Mouse (Mus musculus) hindbrain, embryonic 14.5 days (tissue): ENCODE measurements around the gene Hdac11. TPM values are rescaled to one million over a fixed set of nuclear protein-coding genes. Genes with fewer than 3 reads are reported as not detected.

ENCODE experiments used
- ATAC-seq: fragments of 200-750 bp; cut with Nextera tagmentation; 2 replicates; pipeline ENCODE4 v1.8.0; 2017; ENCODE audit warnings: moderate number of reproducible peaks, mild to moderate bottlenecking, moderate TSS enrichment, moderate library complexity; ENCODE audit not compliant: low FRiP score
- DNase-seq: peaks from one replicate; pipeline ENCODE4 v3.0.0-alpha.2; 2015; ENCODE audit warnings: low spot score
- H3K27ac ChIP-seq: fragments of 300-500 bp; sonication (generic); 2 replicates; pipeline ENCODE4 v1.5.1; 2014; ENCODE audit warnings: mild to moderate bottlenecking, moderate library complexity
- H3K27me3 ChIP-seq: fragments of 300-500 bp; sonication (generic); 2 replicates; pipeline ENCODE4 v1.6.1; 2014; ENCODE audit warnings: mild to moderate bottlenecking, low read length, mixed read lengths; ENCODE audit not compliant: control insufficient read depth, insufficient read depth
- H3K36me3 ChIP-seq: fragments of 300-500 bp; sonication (generic); replicated peaks from 2 replicates; pipeline ENCODE4 v1.6.1; 2014; ENCODE audit not compliant: control insufficient read depth, insufficient read depth
- H3K4me1 ChIP-seq: fragments of 300-500 bp; sonication (generic); replicated peaks from 2 replicates; pipeline ENCODE4 v1.6.1; 2014; ENCODE audit warnings: antibody characterized with exemption, low read length, mixed read lengths; ENCODE audit not compliant: control insufficient read depth, insufficient read depth
- H3K4me2 ChIP-seq: fragments of 300-500 bp; sonication (generic); replicated peaks from 2 replicates; pipeline ENCODE4 v1.6.1; 2014; ENCODE audit warnings: mild to moderate bottlenecking, moderate library complexity
- H3K4me3 ChIP-seq: fragments of 300-500 bp; sonication (generic); replicated peaks from 2 replicates; pipeline ENCODE4 v1.5.1; 2014; ENCODE audit warnings: mild to moderate bottlenecking, low read length
- H3K9ac ChIP-seq: fragments of 300-500 bp; sonication (generic); 2 replicates; pipeline ENCODE4 v1.6.1; 2014
- H3K9me3 ChIP-seq: fragments of 300-500 bp; sonication (generic); 2 replicates; pipeline ENCODE4 v1.6.1; 2016; ENCODE audit warnings: low read length; ENCODE audit not compliant: control insufficient read depth
- WGBS: fragments of 180-500 bp; shearing (Covaris S2); extraction: QIAGEN DNeasy Blood & Tissue Kit; methylation state at CpG from one replicate; pipeline ENCODE4 v1.1.7; 2014; 5-methylcytosine and 5-hydroxymethylcytosine counted together
- polyA plus RNA-seq: library from polyadenylated mRNA; unstranded; fragments of >200 nt; fragmentation: Nextera tagmentation; extraction: Ambion mirVana; gene quantifications from 2 replicates; pipeline ENCODE4 v1.2.1, GENCODE M21; 2014

Gene Hdac11
- 42.7 and 50.1 TPM in 2 replicates for polyA plus RNA-seq

DNA sequence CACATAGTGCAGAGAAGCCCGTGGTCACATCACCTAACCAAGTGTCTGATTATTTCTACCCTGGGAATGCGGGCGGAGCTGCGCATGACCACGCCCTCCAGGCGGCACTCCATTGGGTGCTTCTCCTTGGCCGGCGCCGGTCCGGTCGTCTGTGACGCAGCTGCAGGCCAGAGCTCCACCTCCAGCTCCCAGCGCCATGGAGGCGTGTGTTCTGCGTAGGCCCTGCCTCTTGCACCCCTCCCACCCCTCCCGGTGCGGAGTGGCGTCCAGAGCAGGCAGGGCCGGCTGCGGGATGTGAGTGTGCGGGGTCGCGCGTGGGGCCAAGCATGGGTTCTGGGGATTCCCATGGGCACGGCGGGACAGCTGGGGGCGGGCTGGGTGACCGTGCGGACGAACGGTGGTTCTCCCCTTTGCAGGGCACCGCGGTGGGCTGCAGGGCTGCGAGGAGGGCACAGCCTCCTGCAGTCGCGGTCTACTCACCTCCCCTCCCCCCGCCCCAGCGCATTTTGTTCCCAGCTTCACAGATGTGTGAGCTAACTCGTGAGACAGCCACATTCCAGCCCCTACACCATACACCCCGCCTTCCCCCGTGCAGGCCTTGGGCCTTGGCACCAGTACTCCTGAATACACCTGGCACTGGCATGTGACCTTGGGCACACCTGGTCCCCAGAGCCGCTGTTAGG lies at the start of gene Hdac11:
TSS of gene Hdac11 (plus strand) at position 112 of the 683 bp plus-strand sequence.
- H3K9me3 ChIP-seq: no peaks in the 10 kb centered on the region
- peak within 1 kb of the TSS; percentile 78 for H3K9ac ChIP-seq
- peak within 1 kb of the TSS; percentile 63 for H3K4me3 ChIP-seq
- ATAC-seq: peak; percentile 92
- DNase-seq: peak; percentile 84
- WGBS: under 1% methylated on average over 40 of the region's 42 CpGs
- peaks cover 77% of the 10 kb centered on the region for H3K4me1 ChIP-seq
- peak within 1 kb of the TSS; percentile 89 for H3K27ac ChIP-seq
- H3K4me2 ChIP-seq: peak within 1 kb of the TSS; percentile 95
- H3K27me3 ChIP-seq: no peaks in the 10 kb centered on the region
- H3K36me3 ChIP-seq: 0 out of 2 replicates have a peak, but pooled peaks cover 4% of the 10 kb centered on the region

GRCm38 (mm10) chr6:91108301-91108916 lies 48.1 kb upstream of the Hdac11 start:
- no peak for DNase-seq

DNA sequence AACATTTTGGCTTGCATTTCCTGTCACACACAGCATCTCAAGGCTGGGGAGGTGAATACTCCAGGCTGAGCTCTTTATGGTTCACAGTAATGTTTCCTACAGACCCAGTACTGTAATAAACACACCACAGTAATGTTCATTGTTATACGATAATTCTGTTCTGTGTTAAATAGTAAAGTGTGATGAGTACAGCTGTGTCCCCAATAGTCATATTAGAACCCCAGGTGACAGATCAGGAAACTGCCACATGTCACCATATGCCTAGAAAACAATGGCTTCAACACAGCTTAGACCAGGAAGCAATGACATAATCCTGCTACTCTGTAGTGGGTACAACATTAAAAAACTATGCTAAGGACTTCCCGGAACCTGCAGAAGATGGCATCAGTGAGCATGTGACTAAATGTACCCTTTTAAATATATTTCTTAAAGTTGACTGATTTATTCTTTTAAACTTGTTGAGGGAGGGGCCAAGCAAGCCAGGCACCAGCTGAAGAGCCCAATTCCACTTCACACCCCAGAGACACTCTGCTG lies 47.5 kb upstream of the Hdac11 start:
- no peak overlapping the region for H3K27ac ChIP-seq
- DNase-seq: no peak
- H3K9ac ChIP-seq: no peak overlapping the region
- no peak for ATAC-seq
- no peak overlapping the region for H3K4me3 ChIP-seq
- H3K4me2 ChIP-seq: no peak overlapping the region
- H3K27me3 ChIP-seq: no peaks in the 10 kb centered on the region
- WGBS: 85% methylated on average over 2 of the region's 2 CpGs
- no peaks in the 10 kb centered on the region for H3K36me3 ChIP-seq
- H3K4me1 ChIP-seq: no peaks in the 10 kb centered on the region; the same call in 1 of the 2 replicates
- no peaks in the 10 kb centered on the region for H3K9me3 ChIP-seq

More at GRCm38 (mm10) chr6:91108301-91108916, 48.1 kb upstream of the Hdac11 start:
- no peaks in the 10 kb centered on the region for H3K9me3 ChIP-seq
- no peak overlapping the region for H3K4me2 ChIP-seq
- H3K36me3 ChIP-seq: no peaks in the 10 kb centered on the region
- WGBS: 81% methylated on average over 3 of the region's 3 CpGs
- H3K27me3 ChIP-seq: no peaks in the 10 kb centered on the region
- no peak overlapping the region for H3K4me3 ChIP-seq
- ATAC-seq: no peak
- H3K9ac ChIP-seq: no peak overlapping the region
- H3K27ac ChIP-seq: no peak overlapping the region
- H3K4me1 ChIP-seq: no peaks in the 10 kb centered on the region; the same call in 1 of the 2 replicates

DNA sequence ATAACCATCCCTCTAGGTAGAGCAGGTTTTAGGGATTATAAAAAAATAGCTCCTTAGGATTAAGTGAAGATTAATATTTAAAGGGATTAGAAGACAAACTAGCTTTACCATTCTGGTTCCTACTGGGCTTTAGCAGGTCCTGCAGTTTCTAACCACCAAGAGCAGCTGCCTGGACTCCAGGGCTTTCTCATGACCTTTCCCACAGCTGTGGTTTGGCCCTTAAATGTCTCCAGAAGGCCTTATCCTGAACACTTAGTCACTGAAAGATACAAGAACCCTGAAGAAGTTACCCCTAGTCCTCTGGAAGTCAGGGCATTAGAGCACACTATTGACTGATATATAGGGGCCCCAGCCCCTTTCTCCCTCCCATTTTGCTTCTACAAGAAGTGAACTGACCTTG lies 47.0 kb upstream of the Hdac11 start:
- Histone ChIP-seq H3K9me3 (no peaks in the 10 kb centered on the region), H3K27me3 (no peaks in the 10 kb centered on the region), H3K4me3 (no peak overlapping the region), H3K27ac (no peak overlapping the region), H3K4me1 (peaks cover 2% of the 10 kb centered on the region; the same call in 1 of the 2 replicates), H3K9ac (no peak overlapping the region), H3K4me2 (no peak overlapping the region), H3K36me3 (no peaks in the 10 kb centered on the region)
- no peak for ATAC-seq
- DNase-seq: no peak

DNA sequence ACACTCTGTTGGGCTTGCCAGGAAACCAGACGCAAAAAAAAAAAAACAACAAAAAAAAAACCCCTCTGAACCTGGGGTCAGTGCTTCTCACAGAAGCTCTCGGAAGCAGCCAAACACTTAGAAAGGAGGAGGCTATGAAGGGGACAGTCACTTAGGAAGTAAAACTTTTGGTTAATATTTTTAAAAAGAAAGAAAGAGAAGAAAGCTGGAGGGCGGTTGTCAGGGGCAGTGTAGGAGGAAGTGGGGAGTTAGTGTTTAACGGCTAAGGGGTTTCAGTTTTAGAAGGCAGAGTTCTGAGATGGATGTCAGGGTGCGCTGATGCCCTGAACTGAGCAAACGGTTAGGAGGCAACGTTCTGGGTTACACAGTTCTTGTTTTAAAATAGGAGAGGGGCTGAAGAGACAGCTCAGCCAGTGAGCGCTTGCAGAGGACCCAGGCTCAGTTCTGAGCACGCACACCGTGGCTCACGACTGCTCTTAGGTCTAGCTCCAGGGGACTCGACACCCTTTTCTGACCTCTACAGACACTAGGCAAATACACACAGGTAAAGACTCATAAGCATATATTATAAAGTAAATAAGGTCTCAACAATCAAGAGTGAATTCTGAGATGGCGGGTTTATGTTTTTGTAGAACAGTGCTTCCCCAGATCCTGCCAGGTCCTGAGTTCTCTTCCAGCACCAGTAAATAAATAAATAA lies 46.0 kb upstream of the Hdac11 start:
- ATAC-seq (no peak), DNase-seq (no peak)
- Histone ChIP-seq H3K27ac (no peak overlapping the region), H3K4me2 (no peak overlapping the region), H3K4me1 (peaks cover 12% of the 10 kb centered on the region), H3K36me3 (no peaks in the 10 kb centered on the region), H3K4me3 (no peak overlapping the region), H3K27me3 (no peaks in the 10 kb centered on the region), H3K9me3 (no peaks in the 10 kb centered on the region), H3K9ac (no peak overlapping the region)
- 85% methylated on average over 13 of the region's 13 CpGs for WGBS

GRCm38 (mm10) chr6:91111141-91111953 lies 45.1 kb upstream of the Hdac11 start:
- no peak for ATAC-seq
- WGBS: 91% methylated on average over 10 of the region's 10 CpGs

GRCm38 (mm10) chr6:91111954-91112252 lies 44.6 kb upstream of the Hdac11 start:
- WGBS: 97% methylated on average over 3 of the region's 3 CpGs
- no peak overlapping the region for H3K4me3 ChIP-seq
- no peak for DNase-seq

More at GRCm38 (mm10) chr6:91111141-91111953, 45.1 kb upstream of the Hdac11 start:
- Histone ChIP-seq H3K9ac (no peak overlapping the region), H3K27ac (no peak overlapping the region), H3K9me3 (no peaks in the 10 kb centered on the region), H3K4me3 (no peak overlapping the region), H3K4me2 (no peak overlapping the region), H3K27me3 (no peaks in the 10 kb centered on the region), H3K36me3 (no peaks in the 10 kb centered on the region), H3K4me1 (peaks cover 20% of the 10 kb centered on the region)
- DNase-seq: no peak

GRCm38 (mm10) chr6:91114716-91115115 lies 41.7 kb upstream of the Hdac11 start:
- no peak for DNase-seq
- H3K36me3 ChIP-seq: no peaks in the 10 kb centered on the region
- H3K4me3 ChIP-seq: no peak overlapping the region
- no peak overlapping the region for H3K9ac ChIP-seq
- no peak for ATAC-seq
- 58% methylated on average over 2 of the region's 2 CpGs for WGBS
- peak overlapping the region; percentile 77 for H3K4me2 ChIP-seq
- H3K4me1 ChIP-seq: peaks cover 30% of the 10 kb centered on the region
- H3K27ac ChIP-seq: no peak overlapping the region
- H3K27me3 ChIP-seq: no peaks in the 10 kb centered on the region
- H3K9me3 ChIP-seq: no peaks in the 10 kb centered on the region

More at GRCm38 (mm10) chr6:91111954-91112252, 44.6 kb upstream of the Hdac11 start:
- Histone ChIP-seq H3K36me3 (no peaks in the 10 kb centered on the region), H3K9ac (no peak overlapping the region), H3K9me3 (no peaks in the 10 kb centered on the region), H3K27ac (no peak overlapping the region), H3K4me1 (peaks cover 20% of the 10 kb centered on the region), H3K27me3 (no peaks in the 10 kb centered on the region), H3K4me2 (no peak overlapping the region)
- ATAC-seq: no peak
